Mouse (Mus musculus): ENCODE measurements at regions not wholly inside any gene's neighbourhood (a gene's known extent, or its start where the extent isn't known, plus 50 kb on each side); places are given as distances from the start of the nearest gene placed in this dataset.
"Not testable (repeated sequence)": the region's sequence is repeated elsewhere in the genome, so short reads cannot be mapped to it uniquely, and the experiment has no call there.

DNA sequence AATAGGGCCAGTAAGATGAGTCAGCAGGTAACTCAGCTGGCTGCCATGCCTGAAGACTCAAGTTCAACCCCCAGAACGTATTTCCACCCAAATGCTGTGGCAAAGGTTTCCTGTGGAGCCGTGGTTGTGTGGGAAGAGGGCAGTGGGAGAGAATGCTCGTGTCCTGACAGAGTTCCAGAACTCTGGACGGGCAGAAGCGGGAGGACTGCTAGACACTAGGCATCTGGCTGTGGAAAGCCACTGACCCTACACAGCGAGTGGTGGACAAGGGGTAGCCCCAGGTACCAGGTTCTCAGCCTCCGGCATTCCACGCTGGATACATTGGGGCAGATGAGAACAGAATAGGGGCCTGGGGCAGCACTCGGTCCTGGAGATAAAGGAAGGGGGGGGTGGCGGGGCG is 69.6 kb upstream of the Acsl3 start:
- no peak for DNase-seq

- not testable (repeated sequence) for DNase-seq
These were observed 69.0 kb upstream of the Acsl3 start for GRCm38 (mm10) chr1:78588660-78589059.

DNA sequence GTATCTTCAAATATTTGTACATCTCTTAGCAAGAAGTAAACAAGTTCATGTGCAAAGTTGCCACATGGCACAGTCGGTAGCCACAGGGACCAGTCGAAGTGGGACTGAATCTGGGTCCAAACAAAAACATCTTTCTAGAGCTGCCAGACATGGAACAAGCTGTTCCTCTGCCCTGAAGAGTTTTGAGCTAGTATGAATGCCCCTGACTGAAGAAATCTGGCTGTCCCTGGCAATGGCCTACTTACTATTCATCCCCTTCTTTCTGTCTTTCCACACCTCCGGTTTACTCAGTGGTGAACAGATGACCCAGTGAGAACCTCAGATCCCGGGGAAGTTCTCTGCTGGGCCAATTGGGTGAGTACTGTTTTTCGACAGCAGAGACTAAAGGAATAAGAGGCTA is 67.1 kb upstream of the Acsl3 start:
- peak; percentile 31 for DNase-seq

DNA sequence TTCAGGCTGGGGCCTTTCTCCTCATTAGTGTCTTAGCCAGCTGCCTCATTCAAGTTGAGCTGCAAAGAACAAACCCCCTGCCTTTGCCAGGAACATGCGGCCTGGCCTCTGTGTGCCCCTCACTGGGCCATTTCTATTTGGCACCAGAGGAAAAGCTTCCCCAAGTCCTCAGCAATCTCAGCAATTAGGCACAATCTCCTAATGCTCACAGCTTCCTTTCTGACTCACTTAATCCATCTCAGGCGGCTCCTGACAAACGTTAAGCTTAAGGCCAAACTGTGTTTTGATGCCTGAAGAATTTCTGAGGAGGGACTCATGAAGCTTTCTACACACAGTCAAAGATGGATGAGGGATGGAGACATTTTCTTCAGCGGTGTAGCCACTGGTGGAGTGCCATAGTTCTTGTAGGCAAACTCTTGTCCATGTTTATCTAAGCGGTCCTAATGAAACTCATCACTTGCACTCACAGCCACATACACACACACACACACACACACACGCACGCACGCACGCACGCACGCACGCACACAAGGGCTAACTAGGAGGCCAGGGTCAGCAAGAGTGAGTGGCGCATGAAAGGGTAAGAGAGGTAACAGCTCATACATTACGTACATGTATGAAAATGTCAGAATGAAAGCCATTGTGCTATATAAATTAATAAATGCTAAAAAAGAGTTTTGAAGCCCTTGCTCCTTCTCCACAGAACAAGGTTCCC is 63.5 kb upstream of the Acsl3 start:
- peak; percentile 12 for DNase-seq

- DNase-seq = no peak
These were observed 62.0 kb upstream of the Acsl3 start for GRCm38 (mm10) chr1:78595521-78596139.

- no peak for DNase-seq
These were observed 59.1 kb upstream of the Acsl3 start for GRCm38 (mm10) chr1:78598561-78598960.

DNA sequence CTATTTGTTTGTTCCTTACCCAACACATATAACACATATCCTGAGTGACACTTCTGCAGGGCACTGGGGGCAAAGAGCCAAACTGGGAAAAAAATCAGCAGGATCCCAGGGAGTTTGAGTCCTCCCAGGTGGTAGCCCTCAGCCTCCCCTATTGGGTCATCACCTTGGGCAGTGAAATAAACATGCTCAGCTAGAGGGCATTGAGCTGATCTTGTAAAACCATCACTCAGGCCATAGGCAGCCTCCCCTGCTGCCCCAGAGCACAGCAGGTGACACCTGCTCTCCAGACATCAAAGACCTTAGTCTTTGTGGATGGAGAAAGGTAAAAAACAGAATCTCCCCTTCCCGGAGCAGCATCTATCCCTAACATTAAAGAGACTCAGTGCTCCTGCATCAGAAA is 57.0 kb upstream of the Acsl3 start:
- no peak for DNase-seq

GRCm38 (mm10) chr1:78601568-78601967 is 56.1 kb upstream of the Acsl3 start:
- DNase-seq = no peak

GRCm38 (mm10) chr1:78602039-78602438 is 55.6 kb upstream of the Acsl3 start:
- DNase-seq = no peak

GRCm38 (mm10) chr1:78602885-78603284 is 54.7 kb upstream of the Acsl3 start:
- no peak for DNase-seq

DNA sequence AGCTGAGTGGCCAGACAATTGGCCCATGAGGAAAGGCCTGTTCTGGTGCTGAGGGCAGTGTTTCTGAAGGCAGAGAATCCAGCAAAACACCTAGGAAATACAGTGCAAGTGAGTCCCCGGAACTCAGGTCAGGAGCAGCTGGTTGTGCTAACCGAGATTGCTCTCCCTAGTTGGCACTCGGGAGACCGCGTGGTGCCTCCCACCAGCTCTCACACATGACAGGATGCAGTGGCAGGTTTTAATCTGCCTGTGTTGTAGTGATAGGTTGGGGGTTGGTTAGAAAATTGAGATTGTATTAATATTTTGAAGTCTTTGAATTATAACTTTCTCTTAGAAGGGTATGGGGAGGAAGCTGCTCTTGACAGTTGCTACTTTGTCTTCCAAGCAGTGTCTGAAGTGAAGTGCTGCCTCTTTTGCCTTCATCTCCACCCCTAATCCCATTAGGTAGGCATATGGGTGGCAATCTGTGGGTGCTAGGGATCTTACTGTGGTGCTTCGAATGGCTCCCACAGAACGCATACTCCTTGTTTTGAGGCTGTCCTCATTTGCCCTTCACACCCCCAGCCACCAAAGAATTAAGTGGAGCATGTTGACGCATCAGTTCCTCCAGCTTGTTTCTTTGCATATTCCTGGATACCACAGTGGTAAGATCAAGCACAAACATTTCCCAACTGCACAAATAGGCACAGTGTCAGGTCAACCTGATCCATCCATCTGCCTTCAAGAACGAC is 52.6 kb upstream of the Acsl3 start:
- no peak for DNase-seq
